Mouse (Mus musculus) frontal cortex, postnatal 25 days (tissue): ENCODE results near the gene Sp7.
"Not testable (repeated sequence)": the region's sequence is repeated elsewhere in the genome, so short reads cannot be mapped to it uniquely, and the experiment has no call there.

Experiments
- DNase-seq, 2 experiments: peaks; one replicate each; pipeline ENCODE4 v3.0.0; 2022; ENCODE audit warnings: low spot score in 2 of 2

The Sp7 gene

GRCm38 (mm10) chr15:102346444-102346843, 20.5 kb downstream of the Sp7 start:
- no peak for DNase-seq

GRCm38 (mm10) chr15:102344490-102344889, 22.5 kb downstream of the Sp7 start:
- DNase-seq, result no peak

GRCm38 (mm10) chr15:102341580-102341979, 25.4 kb downstream of the Sp7 start:
- no peak for DNase-seq

- no peak for DNase-seq
Measured at GRCm38 (mm10) chr15:102339612-102340011, 27.4 kb downstream of the Sp7 start.

GRCm38 (mm10) chr15:102336946-102337345, 30.0 kb downstream of the Sp7 start:
- DNase-seq, result no peak

- DNase-seq, result not testable (repeated sequence)
Measured at GRCm38 (mm10) chr15:102335925-102336324, 31.1 kb downstream of the Sp7 start.

GRCm38 (mm10) chr15:102335254-102335653, 31.7 kb downstream of the Sp7 start:
- no peak for DNase-seq

- DNase-seq, result peak; percentile 59 to 72
Measured at GRCm38 (mm10) chr15:102331610-102332015, 35.4 kb downstream of the Sp7 start, which contains the start of gene Myg1. Gene Myg1 (plus strand): TSS chr15:102331709.

- no peak for DNase-seq
Measured at GRCm38 (mm10) chr15:102326892-102327291, 40.1 kb downstream of the Sp7 start.

GRCm38 (mm10) chr15:102326022-102326576, 40.9 kb downstream of the Sp7 start, which contains the start of gene Pfdn5:
Gene Pfdn5 (plus strand): TSS chr15:102326116.
- DNase-seq, result peak; percentile 72 to 78

- no peak for DNase-seq
Measured at GRCm38 (mm10) chr15:102324654-102325473, 42.1 kb downstream of the Sp7 start.

- DNase-seq, result peak; percentile 42 to 51
Measured at GRCm38 (mm10) chr15:102316263-102316662, 50.7 kb downstream of the Sp7 start.

- DNase-seq, result no peak
Measured at GRCm38 (mm10) chr15:102315292-102315691, 51.7 kb downstream of the Sp7 start.

- no peak for DNase-seq
Measured at GRCm38 (mm10) chr15:102311489-102311888, 55.5 kb downstream of the Sp7 start.

- DNase-seq, result no peak
Measured at GRCm38 (mm10) chr15:102310074-102310845, 56.7 kb downstream of the Sp7 start.

GRCm38 (mm10) chr15:102308717-102309116, 58.3 kb downstream of the Sp7 start:
- no peak for DNase-seq
